Mouse (Mus musculus) thymus, adult 2 months (tissue): Measurements from ENCODE around the gene Actl11. TPM values are rescaled to one million over a fixed set of nuclear protein-coding genes. Genes with fewer than 3 reads are reported as not detected.

Source experiments
- DNase-seq: peaks from one replicate; pipeline ENCODE4 v3.0.0; 2021
- H3K27ac ChIP-seq: fragments of 200-500 bp; 2 replicates; pipeline ENCODE4 v1.5.1; 2012; ENCODE audit warnings: low read length, control low read depth; ENCODE audit not compliant: control insufficient read depth, insufficient read depth
- H3K27me3 ChIP-seq: fragments of 200-500 bp; 2 replicates; pipeline ENCODE4 v1.6.1; 2012; ENCODE audit warnings: mild to moderate bottlenecking, low read length, moderate library complexity, mixed read lengths; ENCODE audit not compliant: control insufficient read depth, insufficient read depth
- H3K36me3 ChIP-seq: fragments of 200-500 bp; 2 replicates; pipeline ENCODE4 v1.6.1; 2012; ENCODE audit warnings: mild to moderate bottlenecking, low read length, moderate library complexity; ENCODE audit not compliant: control insufficient read depth, insufficient read depth
- H3K4me1 ChIP-seq: fragments of 200-500 bp; replicated peaks from 2 replicates; pipeline ENCODE4 v1.6.1; 2012; ENCODE audit warnings: low read length; ENCODE audit not compliant: control insufficient read depth, insufficient read depth
- H3K4me3 ChIP-seq: fragments of 200-500 bp; 2 replicates; pipeline ENCODE4 v1.5.1; 2012; ENCODE audit warnings: mild to moderate bottlenecking, low read length, control low read depth, moderate library complexity; ENCODE audit not compliant: control insufficient read depth, insufficient read depth
- CTCF ChIP-seq: fragments of 200-500 bp; IDR thresholded peaks from 2 replicates; pipeline ENCODE4 v1.5.1; 2012; ENCODE audit warnings: mild to moderate bottlenecking, control low read depth, low read length, moderate library complexity, borderline replicate concordance; ENCODE audit not compliant: control insufficient read depth, poor library complexity, insufficient read depth; ENCODE audit errors: extremely low read depth
- POLR2A ChIP-seq: fragments of 200-500 bp; IDR thresholded peaks from 2 replicates; pipeline ENCODE4 v1.6.1; 2012; ENCODE audit warnings: mild to moderate bottlenecking, low read length, control low read depth, moderate library complexity; ENCODE audit not compliant: control insufficient read depth, poor library complexity, insufficient read depth; ENCODE audit errors: extremely low read depth
- WGBS: fragments of 180-500 bp; shearing (Covaris S2); methylation state at CpG from one replicate; pipeline ENCODE4 v1.1.7; 2018; 5-methylcytosine and 5-hydroxymethylcytosine counted together
- polyA plus RNA-seq: library from polyadenylated mRNA; depleted of rRNA; stranded (reverse); fragments of >200 nt; gene quantifications from 2 replicates; pipeline ENCODE4 v1.2.3, GENCODE M21; 2012; rRNA removed

The Actl11 gene
- 0.11 TPM in 1 of 2 replicates, not detected in the other for polyA plus RNA-seq

- no peak for DNase-seq
- Histone ChIP-seq H3K4me1 (peaks cover 9% of the 10 kb centered on the region), H3K27me3 (no peaks in the 10 kb centered on the region), H3K36me3 (no peaks in the 10 kb centered on the region), H3K27ac (no peak within 1 kb of the TSS), H3K4me3 (no peak within 1 kb of the TSS)
- TF ChIP-seq POLR2A (no peak), CTCF (no peak)
- 96% methylated on average over 3 of the region's 3 CpGs for WGBS
Measured at GRCm38 (mm10) chr9:107928169-107928568, at the start of gene Actl11. Gene Actl11 (plus strand): TSS chr9:107928469.

- TF ChIP-seq CTCF (no peak), POLR2A (no peak)
- Histone ChIP-seq H3K27me3 (no peaks in the 10 kb centered on the region), H3K4me3 (no peak overlapping the region), H3K4me1 (no peaks in the 10 kb centered on the region), H3K36me3 (no peaks in the 10 kb centered on the region), H3K27ac (no peak overlapping the region)
- no peak for DNase-seq
- WGBS = 66% methylated on average over 4 of the region's 4 CpGs
Measured at GRCm38 (mm10) chr9:107880411-107880810, 47.9 kb upstream of the Actl11 start.

- WGBS = under 1% methylated on average over 28 of the region's 28 CpGs
Measured at GRCm38 (mm10) chr9:107887804-107888266, 40.4 kb upstream of the Actl11 start, which contains the start of gene Mon1a. Gene Mon1a (plus strand): TSS chr9:107888151.

GRCm38 (mm10) chr9:107888267-107888850, 39.9 kb upstream of the Actl11 start:
- Histone ChIP-seq H3K27me3 (no peaks in the 10 kb centered on the region), H3K4me1 (peaks cover 7% of the 10 kb centered on the region), H3K36me3 (no peaks in the 10 kb centered on the region), H3K27ac (peak overlapping the region; percentile 39; the same call in 1 of the 2 replicates), H3K4me3 (peak overlapping the region; percentile 84)
- DNase-seq = peak; percentile 39
- TF ChIP-seq POLR2A = no peak
- no peak for TF ChIP-seq CTCF
- under 1% methylated on average over 18 of the region's 18 CpGs for WGBS

More at GRCm38 (mm10) chr9:107887804-107888266, 40.4 kb upstream of the Actl11 start, which contains the start of gene Mon1a:
- peak within 1 kb of the TSS; percentile 39; the same call in 1 of the 2 replicates for H3K27ac ChIP-seq
- peaks cover 7% of the 10 kb centered on the region for H3K4me1 ChIP-seq
- TF ChIP-seq CTCF (no peak), POLR2A (peak; percentile 67)
- no peaks in the 10 kb centered on the region for H3K36me3 ChIP-seq
- peak; percentile 90 for DNase-seq
- H3K4me3 ChIP-seq = peak within 1 kb of the TSS; percentile 84
- H3K27me3 ChIP-seq = no peaks in the 10 kb centered on the region

- Histone ChIP-seq H3K4me3 (no peak overlapping the region), H3K36me3 (no peaks in the 10 kb centered on the region), H3K4me1 (peaks cover 7% of the 10 kb centered on the region), H3K27ac (no peak overlapping the region), H3K27me3 (no peaks in the 10 kb centered on the region)
- DNase-seq = no peak
- TF ChIP-seq POLR2A (no peak), CTCF (no peak)
- WGBS = 94% methylated on average over 6 of the region's 6 CpGs
Measured at GRCm38 (mm10) chr9:107890260-107890659, 38.0 kb upstream of the Actl11 start.

- Histone ChIP-seq H3K4me3 (no peak overlapping the region), H3K27me3 (no peaks in the 10 kb centered on the region), H3K4me1 (peaks cover 7% of the 10 kb centered on the region), H3K27ac (no peak overlapping the region), H3K36me3 (no peaks in the 10 kb centered on the region)
- WGBS = 100% methylated on average over 1 of the region's 1 CpGs
- TF ChIP-seq POLR2A (no peak), CTCF (no peak)
- DNase-seq = no peak
Measured at GRCm38 (mm10) chr9:107891023-107891422, 37.2 kb upstream of the Actl11 start.
